Mouse (Mus musculus): ENCODE measurements around the gene Mcrip1. TPM values are rescaled to one million over a fixed set of nuclear protein-coding genes. Genes with fewer than 3 reads are reported as not detected.
"Not testable (repeated sequence)": the region's sequence is repeated elsewhere in the genome, so short reads cannot be mapped to it uniquely, and the experiment has no call there.

Gene Mcrip1
- polyA plus RNA-seq (2015; fragmentation: Nextera tagmentation; extraction: Ambion mirVana): 119 and 129 TPM in 2 replicates

DNA sequence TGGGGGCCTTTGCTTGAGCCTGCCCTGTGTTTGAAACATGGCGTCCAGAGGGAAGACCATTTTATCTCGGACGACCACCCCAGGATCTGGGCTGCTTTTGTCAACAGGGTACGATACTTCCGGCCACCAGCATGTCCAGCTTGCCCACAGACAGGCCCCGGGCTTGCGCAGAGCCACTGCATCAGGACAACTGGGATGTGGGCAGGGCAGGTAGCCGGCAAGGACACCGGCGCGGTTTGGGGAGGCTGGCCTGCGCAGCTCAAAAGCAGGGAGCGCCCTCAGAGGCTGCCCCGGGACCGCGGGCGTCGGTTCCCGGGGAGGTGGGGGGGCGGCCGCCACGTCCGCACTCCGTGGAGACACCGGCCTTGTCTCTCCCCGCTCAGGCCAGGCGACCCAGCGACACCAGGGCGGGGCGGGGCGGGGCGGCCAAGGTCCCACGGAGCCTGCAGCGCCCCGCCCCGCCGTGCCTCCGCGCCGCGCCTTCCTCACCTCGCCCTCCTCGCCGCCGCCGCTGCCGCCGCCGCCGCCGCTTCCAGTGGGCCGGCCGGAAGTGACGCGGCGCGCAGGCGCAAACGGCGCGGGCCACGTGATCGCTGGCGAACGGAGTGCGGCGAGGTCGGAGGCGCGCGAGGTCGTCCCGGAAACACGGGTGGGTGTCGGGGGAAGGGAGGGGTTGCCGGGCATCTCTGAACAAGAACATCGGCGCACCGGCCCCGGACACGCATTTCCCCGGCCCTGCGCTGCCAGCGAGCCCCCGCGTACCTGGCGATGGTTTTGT is at the start of gene Mcrip1:
Gene Mcrip1 (minus strand): TSS at position 560 of the 778 bp plus-strand sequence.
- H3K36me3 ChIP-seq (ENCODE audit: control insufficient read depth, insufficient read depth, low read length): 0 out of 2 replicates have a peak, but pooled peaks cover 4% of the 10 kb centered on the region
- WGBS: 1% methylated on average over 65 of the region's 87 CpGs

GRCm38 (mm10) chr11:120598990-120599549 is 49.5 kb upstream of the Mcrip1 start:
- Histone ChIP-seq H3K36me3 (ENCODE audit: control insufficient read depth, insufficient read depth, low read length) (peaks cover 20% of the 10 kb centered on the region), H3K9me3 (ENCODE audit: control insufficient read depth, low read length) (no peaks in the 10 kb centered on the region), H3K4me1 (ENCODE audit: control insufficient read depth, insufficient read depth, low read length) (peaks cover 24% of the 10 kb centered on the region), H3K9ac (ENCODE audit: low read depth, low read length) (peak overlapping the region; percentile 99), H3K4me2 (ENCODE audit: low read depth, low read length) (peak overlapping the region; percentile 92), H3K4me3 (ENCODE audit: low read length) (peak overlapping the region; percentile 94), H3K27ac (ENCODE audit: low read length) (peak overlapping the region; percentile 77), H3K27me3 (replicated peaks; ENCODE audit: control insufficient read depth, insufficient read depth, low read length) (no peaks in the 10 kb centered on the region)
- ATAC-seq: no peak
- whole genome bisulfite sequencing: 48% methylated on average over 17 of the region's 17 CpGs

More for the DNA sequence above, at the start of gene Mcrip1:
- peak within 1 kb of the TSS; percentile 98 for H3K9ac ChIP-seq (ENCODE audit: low read depth, low read length)
- no peaks in the 10 kb centered on the region for H3K9me3 ChIP-seq (ENCODE audit: control insufficient read depth, low read length)
- H3K27me3 ChIP-seq (replicated peaks; ENCODE audit: control insufficient read depth, insufficient read depth, low read length): no peaks in the 10 kb centered on the region
- H3K4me2 ChIP-seq (ENCODE audit: low read depth, low read length): peak within 1 kb of the TSS; percentile 91
- peaks cover 29% of the 10 kb centered on the region for H3K4me1 ChIP-seq (ENCODE audit: control insufficient read depth, insufficient read depth, low read length)
- H3K27ac ChIP-seq (ENCODE audit: low read length): peak within 1 kb of the TSS; percentile 98
- peak; percentile 84 for ATAC-seq
- peak within 1 kb of the TSS; percentile 86 for H3K4me3 ChIP-seq (ENCODE audit: low read length)

DNA sequence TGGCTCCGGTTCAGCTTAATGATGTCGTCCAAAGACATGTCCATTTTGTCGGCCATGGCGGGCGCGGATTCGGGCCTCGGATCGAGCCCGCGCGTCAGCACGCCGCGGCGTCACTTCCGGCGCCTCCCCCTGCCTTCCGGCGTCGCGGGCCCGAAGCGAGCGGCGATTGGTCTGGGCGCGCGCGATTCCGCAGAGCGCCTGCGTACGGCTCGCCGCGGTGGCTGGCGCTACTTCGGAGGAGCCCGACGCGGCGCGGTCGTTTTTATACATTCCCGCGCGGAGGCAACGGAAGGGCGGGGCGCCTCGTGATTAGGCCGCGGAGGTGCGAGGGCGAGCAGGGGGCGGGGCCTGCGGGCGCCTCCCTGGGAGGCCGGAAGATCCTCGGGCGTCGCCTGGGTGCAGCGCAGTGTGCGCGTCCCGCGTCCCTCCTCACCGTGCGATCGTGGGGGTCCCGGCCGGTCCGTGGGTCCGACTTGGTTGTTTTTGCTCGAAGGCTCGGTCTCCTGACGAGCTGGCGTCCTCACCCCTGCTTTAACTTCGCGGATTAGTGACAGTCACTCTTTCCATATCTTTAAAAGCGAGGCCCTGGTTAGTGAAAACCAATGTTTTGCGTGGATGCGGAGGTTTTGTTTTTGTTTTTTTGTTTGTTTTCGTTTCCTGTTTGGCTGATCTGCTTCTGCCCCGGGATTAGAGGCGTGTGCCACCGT is 48.9 kb upstream of the Mcrip1 start, which contains the start of the genes Alyref and Anapc11:
Gene Alyref (minus strand): TSS at position 83 of the 707 bp plus-strand sequence.
Gene Anapc11 (plus strand): TSS at position 139 of the 707 bp plus-strand sequence.
- Histone ChIP-seq H3K9ac (ENCODE audit: low read depth, low read length) (peak within 1 kb of the TSS; percentile 99), H3K36me3 (ENCODE audit: control insufficient read depth, insufficient read depth, low read length) (peaks cover 25% of the 10 kb centered on the region)
- WGBS: under 1% methylated on average over 87 of the region's 88 CpGs

DNA sequence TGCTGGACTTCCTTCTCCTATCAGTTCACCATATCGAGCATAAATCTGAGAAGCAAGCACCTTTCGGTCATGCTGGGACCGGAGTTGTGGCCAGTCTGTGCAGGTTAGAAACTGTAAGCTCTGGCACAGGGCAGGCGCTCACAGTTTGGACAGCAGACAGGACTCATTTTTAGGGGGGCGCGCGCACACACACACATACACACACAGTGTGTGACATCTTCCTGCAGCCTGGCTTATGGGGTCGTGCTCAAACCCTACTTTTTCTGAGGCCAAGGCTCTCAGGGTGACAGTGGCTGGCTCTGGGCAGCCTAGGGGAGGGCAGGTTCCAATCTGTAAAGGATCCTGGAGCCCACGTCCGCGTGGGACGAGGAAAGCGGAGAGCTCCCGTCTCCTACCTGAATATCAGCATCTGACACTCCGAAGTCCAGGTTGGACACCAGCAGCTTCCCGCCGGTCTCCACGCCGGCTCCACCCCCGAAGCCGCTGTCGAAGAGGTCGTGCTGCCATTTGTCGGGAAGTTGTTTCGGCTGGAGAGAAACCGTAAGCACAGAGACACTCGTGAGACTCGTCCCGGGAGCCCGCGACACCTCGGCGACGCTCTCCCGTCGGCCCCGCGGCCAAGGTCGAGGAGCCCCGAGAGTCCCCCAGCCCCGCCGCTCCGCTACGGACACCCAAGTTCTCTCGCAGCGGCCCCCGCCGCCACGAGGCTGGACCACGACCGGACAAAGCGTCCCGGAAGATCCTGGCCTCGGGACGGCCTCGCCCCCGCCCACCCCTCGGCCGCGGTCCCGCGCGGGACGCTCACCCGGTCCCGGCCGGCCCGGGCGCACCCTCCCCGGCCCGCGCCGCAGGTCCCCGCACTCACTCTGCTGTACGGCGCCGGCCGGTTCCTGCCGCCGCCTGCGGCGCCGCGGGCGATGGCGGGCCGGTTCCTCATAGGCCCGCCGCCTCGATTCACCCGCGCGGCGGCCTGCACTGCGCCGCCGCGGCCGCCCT is 48.0 kb upstream of the Mcrip1 start:
- H3K4me3 ChIP-seq (ENCODE audit: low read length): peak overlapping the region; percentile 94
- H3K9me3 ChIP-seq (ENCODE audit: control insufficient read depth, low read length): no peaks in the 10 kb centered on the region
- peak overlapping the region; percentile 89 for H3K27ac ChIP-seq (ENCODE audit: low read length)
- peak overlapping the region; percentile 99 for H3K9ac ChIP-seq (ENCODE audit: low read depth, low read length)
- WGBS: 4% methylated on average over 78 of the region's 99 CpGs
- H3K4me1 ChIP-seq (ENCODE audit: control insufficient read depth, insufficient read depth, low read length): peaks cover 24% of the 10 kb centered on the region
- peaks cover 27% of the 10 kb centered on the region for H3K36me3 ChIP-seq (ENCODE audit: control insufficient read depth, insufficient read depth, low read length)
- peak overlapping the region; percentile 85 for H3K4me2 ChIP-seq (ENCODE audit: low read depth, low read length)
- peak; percentile 59 for ATAC-seq
- no peaks in the 10 kb centered on the region for H3K27me3 ChIP-seq (replicated peaks; ENCODE audit: control insufficient read depth, insufficient read depth, low read length)

More for the DNA sequence above, 48.9 kb upstream of the Mcrip1 start, which contains the start of the genes Alyref and Anapc11:
- H3K4me2 ChIP-seq (ENCODE audit: low read depth, low read length): peak within 1 kb of the TSS; percentile 92
- peak; percentile 99 for ATAC-seq
- peak within 1 kb of the TSS; percentile 94 for H3K4me3 ChIP-seq (ENCODE audit: low read length)
- H3K27me3 ChIP-seq (replicated peaks; ENCODE audit: control insufficient read depth, insufficient read depth, low read length): no peaks in the 10 kb centered on the region
- H3K9me3 ChIP-seq (ENCODE audit: control insufficient read depth, low read length): no peaks in the 10 kb centered on the region
- H3K27ac ChIP-seq (ENCODE audit: low read length): peak within 1 kb of the TSS; percentile 89
- H3K4me1 ChIP-seq (ENCODE audit: control insufficient read depth, insufficient read depth, low read length): peaks cover 24% of the 10 kb centered on the region

DNA sequence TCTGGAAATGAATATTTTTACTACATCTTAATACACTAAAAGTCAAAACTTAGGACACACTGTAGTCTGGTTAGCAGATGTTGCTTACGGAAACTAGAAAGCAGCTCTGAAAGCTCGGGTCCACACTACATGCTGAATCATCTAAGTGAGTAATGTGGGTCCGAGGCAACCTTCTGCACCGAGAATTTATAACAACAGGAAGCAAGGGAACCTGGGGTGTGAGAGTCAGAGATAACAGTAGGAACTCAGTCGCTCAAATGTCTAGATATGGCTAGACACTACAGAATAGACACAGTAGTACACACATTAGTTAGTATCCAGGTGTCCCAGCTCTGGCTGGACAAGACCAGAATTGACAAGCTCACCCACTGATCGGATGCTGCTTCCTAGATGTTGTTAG is 39.0 kb upstream of the Mcrip1 start:
- H3K4me1 ChIP-seq (ENCODE audit: control insufficient read depth, insufficient read depth, low read length): no peaks in the 10 kb centered on the region
- H3K9me3 ChIP-seq (ENCODE audit: control insufficient read depth, low read length): no peaks in the 10 kb centered on the region
- H3K27me3 ChIP-seq (replicated peaks; ENCODE audit: control insufficient read depth, insufficient read depth, low read length): no peaks in the 10 kb centered on the region
- ATAC-seq: no peak
- no peak overlapping the region for H3K4me2 ChIP-seq (ENCODE audit: low read depth, low read length)
- H3K4me3 ChIP-seq (ENCODE audit: low read length): no peak overlapping the region
- WGBS: 89% methylated on average over 6 of the region's 6 CpGs
- no peak overlapping the region for H3K9ac ChIP-seq (ENCODE audit: low read depth, low read length)
- peaks cover 17% of the 10 kb centered on the region for H3K36me3 ChIP-seq (ENCODE audit: control insufficient read depth, insufficient read depth, low read length)
- no peak overlapping the region for H3K27ac ChIP-seq (ENCODE audit: low read length)

- no peak overlapping the region for H3K4me2 ChIP-seq (ENCODE audit: low read depth, low read length)
- 97% methylated on average over 1 of the region's 1 CpGs for WGBS
- H3K4me3 ChIP-seq (ENCODE audit: low read length): no peak overlapping the region
- H3K27me3 ChIP-seq (replicated peaks; ENCODE audit: control insufficient read depth, insufficient read depth, low read length): no peaks in the 10 kb centered on the region
- no peak overlapping the region for H3K9ac ChIP-seq (ENCODE audit: low read depth, low read length)
- H3K4me1 ChIP-seq (ENCODE audit: control insufficient read depth, insufficient read depth, low read length): peaks cover 18% of the 10 kb centered on the region
- no peak overlapping the region for H3K27ac ChIP-seq (ENCODE audit: low read length)
- ATAC-seq: no peak
- H3K36me3 ChIP-seq (ENCODE audit: control insufficient read depth, insufficient read depth, low read length): peaks cover 15% of the 10 kb centered on the region
- H3K9me3 ChIP-seq (ENCODE audit: control insufficient read depth, low read length): no peaks in the 10 kb centered on the region
These were observed 34.4 kb upstream of the Mcrip1 start for GRCm38 (mm10) chr11:120583937-120584336.

DNA sequence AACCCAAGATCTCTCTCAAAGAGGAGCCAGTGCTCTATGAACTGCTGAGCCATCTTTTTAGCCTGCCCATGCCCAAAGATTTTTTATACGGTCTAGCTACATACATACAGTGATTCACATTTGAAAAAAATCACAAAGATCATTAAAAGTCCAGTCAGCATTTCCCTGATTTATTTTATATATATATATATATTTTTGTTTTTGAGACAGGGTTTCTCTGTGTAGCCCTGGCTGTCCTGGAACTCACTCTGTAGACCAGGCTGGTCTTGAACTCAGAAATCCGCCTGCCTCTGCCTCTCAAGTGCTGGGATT is 33.4 kb upstream of the Mcrip1 start:
- H3K4me2 ChIP-seq (ENCODE audit: low read depth, low read length); H3K27ac ChIP-seq (ENCODE audit: low read length); H3K4me3 ChIP-seq (ENCODE audit: low read length); H3K9ac ChIP-seq (ENCODE audit: low read depth, low read length); H3K27me3 ChIP-seq (replicated peaks; ENCODE audit: control insufficient read depth, insufficient read depth, low read length); ATAC-seq; H3K9me3 ChIP-seq (ENCODE audit: control insufficient read depth, low read length): not testable (repeated sequence)
- Histone ChIP-seq H3K4me1 (ENCODE audit: control insufficient read depth, insufficient read depth, low read length) (peaks cover 28% of the 10 kb centered on the region), H3K36me3 (ENCODE audit: control insufficient read depth, insufficient read depth, low read length) (peaks cover 25% of the 10 kb centered on the region)
- WGBS: 87% methylated on average over 2 of the region's 2 CpGs

- 70% methylated on average over 8 of the region's 8 CpGs for WGBS
- H3K4me2 ChIP-seq (ENCODE audit: low read depth, low read length): peak overlapping the region; percentile 63
- peak overlapping the region; percentile 94 for H3K9ac ChIP-seq (ENCODE audit: low read depth, low read length)
- no peak for ATAC-seq
- peaks cover 29% of the 10 kb centered on the region for H3K36me3 ChIP-seq (ENCODE audit: control insufficient read depth, insufficient read depth, low read length)
- H3K27ac ChIP-seq (ENCODE audit: low read length): peak overlapping the region; percentile 93
- no peaks in the 10 kb centered on the region for H3K27me3 ChIP-seq (replicated peaks; ENCODE audit: control insufficient read depth, insufficient read depth, low read length)
- H3K4me1 ChIP-seq (ENCODE audit: control insufficient read depth, insufficient read depth, low read length): peaks cover 33% of the 10 kb centered on the region
- H3K9me3 ChIP-seq (ENCODE audit: control insufficient read depth, low read length): no peaks in the 10 kb centered on the region
- peak overlapping the region; percentile 75 for H3K4me3 ChIP-seq (ENCODE audit: low read length)
These were observed 32.9 kb upstream of the Mcrip1 start for GRCm38 (mm10) chr11:120582268-120582981.
